Mouse (Mus musculus) small intestine, adult 2 months (tissue): ENCODE results near the gene Hhex. TPM values are rescaled to one million over a fixed set of nuclear protein-coding genes. Genes with fewer than 3 reads are reported as not detected.

Experiments used
- H3K27ac ChIP-seq: fragments of 200-500 bp; 2 replicates; pipeline ENCODE4 v1.5.1; 2012; ENCODE audit warnings: low read depth, low read length, control low read depth, inconsistent platforms; ENCODE audit not compliant: insufficient read depth
- H3K27me3 ChIP-seq: fragments of 200-500 bp; 2 replicates; pipeline ENCODE4 v1.6.1; 2012; ENCODE audit warnings: mild to moderate bottlenecking, moderate library complexity, low read length, inconsistent platforms; ENCODE audit not compliant: control insufficient read depth, insufficient read depth
- H3K36me3 ChIP-seq: fragments of 200-500 bp; 2 replicates; pipeline ENCODE4 v1.6.1; 2012; ENCODE audit warnings: mild to moderate bottlenecking, low read length, control low read depth, inconsistent platforms; ENCODE audit not compliant: control insufficient read depth, insufficient read depth
- H3K4me1 ChIP-seq: fragments of 200-500 bp; 2 replicates; pipeline ENCODE4 v1.6.1; 2012; ENCODE audit warnings: low read length, inconsistent platforms, mixed read lengths; ENCODE audit not compliant: control insufficient read depth, insufficient read depth, insufficient read length
- H3K4me3 ChIP-seq: fragments of 200-500 bp; 2 replicates; pipeline ENCODE4 v1.5.1; 2012; ENCODE audit warnings: low read depth, mild to moderate bottlenecking, control low read depth, inconsistent platforms, low read length, moderate library complexity
- CTCF ChIP-seq: fragments of 200-500 bp; IDR thresholded peaks from 2 replicates; pipeline ENCODE4 v1.5.1; 2012; ENCODE audit warnings: low read depth, mild to moderate bottlenecking, control low read depth, inconsistent platforms, low read length, moderate library complexity, mixed read lengths; ENCODE audit not compliant: insufficient replicate concordance, insufficient read length; ENCODE audit errors: extremely low read depth
- POLR2A ChIP-seq: fragments of 200-500 bp; IDR thresholded peaks from 2 replicates; pipeline ENCODE4 v1.6.1; 2012; ENCODE audit warnings: low read depth, mild to moderate bottlenecking, control low read depth, inconsistent platforms, low read length, moderate library complexity
- WGBS: fragments of 180-500 bp; shearing (Covaris S2); methylation state at CpG from one replicate; pipeline ENCODE4 v1.1.7; 2018; 5-methylcytosine and 5-hydroxymethylcytosine counted together
- polyA plus RNA-seq: library from polyadenylated mRNA; depleted of rRNA; stranded (reverse); fragments of >200 nt; gene quantifications from 2 replicates; pipeline ENCODE4 v1.2.3, GENCODE M21; 2012

Hhex gene
- polyA plus RNA-seq, 1 experiment, result 9.4 TPM

DNA sequence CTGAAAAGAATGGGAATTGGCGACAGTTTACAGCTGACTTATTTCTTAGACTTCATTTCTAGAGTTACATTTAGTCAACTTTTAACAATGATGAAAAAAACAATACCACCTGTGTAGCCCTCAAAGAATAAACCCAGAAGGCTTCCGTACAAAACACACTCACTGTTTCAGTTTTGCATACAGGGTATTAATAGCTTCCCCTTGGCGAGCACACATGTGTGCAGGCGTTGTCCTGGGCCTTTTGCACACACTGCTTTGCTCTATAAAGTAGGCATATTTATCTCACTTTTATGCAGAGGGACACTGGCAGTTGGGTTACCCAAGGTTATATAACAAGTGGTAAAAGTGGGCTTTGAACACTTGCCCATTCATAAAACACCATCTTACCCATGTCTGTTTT, 37.1 kb downstream of the Hhex start:
- 80% methylated on average over 4 of the region's 4 CpGs for WGBS
- no peaks in the 10 kb centered on the region for H3K36me3 ChIP-seq
- no peaks in the 10 kb centered on the region for H3K4me1 ChIP-seq
- H3K27ac ChIP-seq, result no peak overlapping the region
- H3K4me3 ChIP-seq, result no peak overlapping the region
- TF ChIP-seq POLR2A, result no peak
- TF ChIP-seq CTCF, result no peak
- H3K27me3 ChIP-seq, result no peaks in the 10 kb centered on the region

DNA sequence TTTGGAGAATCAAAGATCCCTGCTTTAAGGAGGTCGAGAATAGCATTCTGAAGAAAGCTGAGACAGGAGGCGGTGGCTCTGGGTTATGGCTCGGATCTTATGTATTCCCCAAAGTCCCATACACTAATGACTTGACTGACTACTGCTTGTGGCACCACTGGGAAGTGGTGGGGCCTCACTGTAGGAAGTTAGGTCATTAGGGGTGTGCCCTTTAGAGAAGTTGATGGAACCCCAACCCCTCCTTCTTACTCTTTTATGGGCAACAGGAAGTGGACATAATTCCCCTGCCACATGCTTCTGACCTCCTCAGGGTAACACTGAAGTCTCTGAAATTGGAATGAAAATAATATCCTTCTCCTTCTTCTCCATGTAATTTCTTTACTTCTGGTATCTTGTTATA, 38.0 kb downstream of the Hhex start:
- Histone ChIP-seq H3K36me3 (no peaks in the 10 kb centered on the region), H3K4me1 (no peaks in the 10 kb centered on the region), H3K4me3 (no peak overlapping the region), H3K27ac (no peak overlapping the region), H3K27me3 (no peaks in the 10 kb centered on the region)
- TF ChIP-seq POLR2A (no peak), CTCF (no peak)
- 75% methylated on average over 3 of the region's 3 CpGs for WGBS

DNA sequence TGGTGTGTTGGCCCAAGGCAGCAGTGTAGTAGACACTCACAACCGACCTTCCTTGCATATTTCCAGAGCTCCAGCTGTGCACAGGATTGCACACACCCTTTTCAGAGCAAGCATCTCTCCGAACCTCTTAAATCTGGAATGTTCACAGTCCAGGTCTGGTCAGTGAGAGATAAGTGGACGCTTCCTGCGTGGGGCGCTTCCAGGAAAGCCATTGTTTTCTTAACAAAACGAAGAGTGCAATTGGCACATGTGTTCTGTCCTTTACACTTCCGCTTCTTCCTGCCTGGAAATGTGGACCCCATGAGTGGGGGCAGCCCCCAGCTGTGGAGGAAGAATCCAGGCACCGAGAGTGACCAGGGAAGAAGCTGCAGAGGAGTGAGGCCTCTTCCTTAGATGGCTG, 47.1 kb downstream of the Hhex start:
- Histone ChIP-seq H3K27me3 (no peaks in the 10 kb centered on the region), H3K4me1 (0 out of 2 replicates have a peak, but pooled peaks cover 4% of the 10 kb centered on the region), H3K4me3 (no peak overlapping the region), H3K36me3 (no peaks in the 10 kb centered on the region), H3K27ac (no peak overlapping the region)
- 69% methylated on average over 8 of the region's 8 CpGs for WGBS
- TF ChIP-seq CTCF, result no peak

DNA sequence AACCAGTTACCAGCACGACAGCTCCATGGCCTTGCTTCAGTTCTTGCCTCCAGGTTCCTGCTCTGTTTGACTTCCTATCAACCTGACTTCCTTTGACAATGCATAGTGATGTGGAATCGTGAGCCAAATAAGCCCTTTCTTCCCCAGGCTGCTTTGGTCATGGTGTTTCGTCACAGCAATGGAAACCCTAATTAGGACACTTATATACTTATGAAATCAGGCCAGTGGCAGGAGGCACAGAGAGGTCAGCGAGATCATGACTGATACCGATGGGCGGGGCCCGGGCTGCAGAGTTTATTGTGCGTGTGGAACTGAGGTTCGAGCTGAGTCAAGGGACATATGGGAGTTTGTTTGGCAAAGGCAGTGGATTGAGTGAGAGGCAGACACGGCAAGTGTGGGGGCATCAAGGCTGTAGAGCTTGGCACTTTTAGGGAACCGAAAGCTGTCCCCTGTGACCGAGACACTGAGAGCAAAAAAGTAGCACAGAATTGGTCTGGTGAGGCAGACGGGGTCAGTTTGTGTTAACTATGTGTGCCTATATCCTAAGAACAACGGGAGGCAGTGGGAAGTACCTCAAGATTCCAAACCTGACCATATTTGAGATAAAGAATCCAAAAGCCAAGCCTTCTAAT, 48.1 kb downstream of the Hhex start:
- H3K4me3 ChIP-seq, result no peak overlapping the region
- WGBS, result 52% methylated on average over 14 of the region's 14 CpGs
- H3K36me3 ChIP-seq, result no peaks in the 10 kb centered on the region
- H3K27me3 ChIP-seq, result no peaks in the 10 kb centered on the region
- H3K4me1 ChIP-seq, result 0 out of 2 replicates have a peak, but pooled peaks cover 4% of the 10 kb centered on the region
- TF ChIP-seq CTCF, result no peak
- TF ChIP-seq POLR2A, result no peak
- H3K27ac ChIP-seq, result no peak overlapping the region

DNA sequence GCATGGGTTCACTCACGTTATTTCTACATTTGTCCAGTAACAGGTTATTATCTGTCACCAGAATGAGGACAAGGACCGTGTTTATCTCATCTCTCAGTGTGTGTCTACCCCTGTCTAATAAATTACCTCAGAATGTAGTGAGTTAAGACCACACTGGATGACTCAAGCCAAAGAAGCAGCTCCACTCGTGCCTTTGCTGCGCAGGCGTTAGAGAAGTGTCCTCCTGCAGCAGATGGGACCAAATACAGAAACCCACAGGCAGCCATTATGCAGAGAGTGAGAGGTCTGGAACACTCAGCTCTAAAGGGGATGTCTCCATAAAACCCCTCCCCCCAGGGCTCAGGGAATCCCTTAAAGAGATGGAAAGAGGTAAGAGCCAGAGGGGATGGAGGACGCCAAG, 50.2 kb downstream of the Hhex start:
- no peak for TF ChIP-seq CTCF
- 82% methylated on average over 6 of the region's 6 CpGs for WGBS

DNA sequence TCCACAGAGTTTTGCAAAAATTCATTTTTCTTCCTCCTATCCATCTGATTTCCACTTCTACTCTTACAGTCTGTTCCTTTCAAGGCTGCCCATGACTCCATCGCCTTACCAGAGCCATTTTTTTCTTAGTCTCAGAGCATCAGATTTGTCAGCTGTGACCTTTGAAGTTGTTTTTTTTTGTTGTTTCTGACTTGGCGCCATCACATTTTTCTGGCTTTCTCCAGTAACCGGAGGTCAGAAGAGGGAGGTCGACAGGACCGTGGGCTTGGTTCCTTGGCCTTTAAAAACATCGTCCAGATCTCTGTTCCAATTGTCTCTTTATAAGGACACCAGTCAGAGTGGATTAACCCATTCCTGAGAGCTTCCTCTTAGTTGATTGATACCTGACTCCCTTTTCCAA, 52.2 kb downstream of the Hhex start:
- WGBS, result 86% methylated on average over 6 of the region's 6 CpGs
- Histone ChIP-seq H3K4me3 (no peak overlapping the region), H3K27ac (no peak overlapping the region), H3K36me3 (no peaks in the 10 kb centered on the region), H3K27me3 (no peaks in the 10 kb centered on the region), H3K4me1 (0 out of 2 replicates have a peak, but pooled peaks cover 4% of the 10 kb centered on the region)
- no peak for TF ChIP-seq POLR2A
- no peak for TF ChIP-seq CTCF

More for the DNA sequence above, 50.2 kb downstream of the Hhex start:
- Histone ChIP-seq H3K4me1 (0 out of 2 replicates have a peak, but pooled peaks cover 4% of the 10 kb centered on the region), H3K36me3 (no peaks in the 10 kb centered on the region), H3K4me3 (no peak overlapping the region), H3K27me3 (no peaks in the 10 kb centered on the region), H3K27ac (no peak overlapping the region)

DNA sequence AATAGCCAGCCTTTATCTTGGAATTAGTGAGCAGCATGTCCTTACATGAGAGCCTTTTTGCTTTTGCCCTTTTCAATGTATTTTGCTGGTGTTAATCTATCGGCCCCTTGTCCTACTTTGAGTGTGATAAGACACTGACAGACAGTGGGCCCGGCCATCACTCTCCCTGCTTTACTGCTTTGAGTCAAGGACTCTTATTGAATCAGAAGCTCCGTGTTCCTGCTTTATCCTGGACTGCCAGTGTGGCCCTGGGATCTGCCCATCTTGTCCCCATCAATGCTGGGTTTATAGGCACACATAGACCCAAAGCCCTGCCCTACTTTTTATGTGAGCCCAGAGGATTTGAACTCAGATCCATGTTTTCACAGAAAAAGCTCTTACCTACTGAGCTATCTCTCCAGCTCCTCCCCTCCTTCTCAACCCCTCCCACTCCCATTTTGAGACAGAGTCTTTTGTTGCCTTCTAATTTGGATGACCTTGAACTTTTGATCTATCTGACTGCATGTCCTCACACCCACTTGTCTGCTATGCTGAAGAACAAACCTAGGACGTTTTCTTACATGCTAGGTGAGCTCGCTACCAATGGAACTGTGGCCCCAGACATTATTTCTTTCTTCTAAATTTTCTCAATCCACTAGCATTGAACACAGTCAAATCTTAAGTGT, 53.3 kb downstream of the Hhex start:
- Histone ChIP-seq H3K27me3 (no peaks in the 10 kb centered on the region), H3K4me3 (no peak overlapping the region), H3K27ac (no peak overlapping the region), H3K4me1 (no peaks in the 10 kb centered on the region), H3K36me3 (no peaks in the 10 kb centered on the region)
- TF ChIP-seq CTCF (no peak), POLR2A (no peak)
- WGBS, result 72% methylated on average over 5 of the region's 5 CpGs
